Mouse (Mus musculus) colon, adult 2 months (tissue): ENCODE data around the gene Spp1. TPM values are rescaled to one million over a fixed set of nuclear protein-coding genes. Genes with fewer than 3 reads are reported as not detected.

ENCODE experiments used
- polyA plus RNA-seq: library from polyadenylated mRNA; depleted of rRNA; stranded (reverse); fragments of >200 nt; gene quantifications from 2 replicates; pipeline ENCODE4 v1.2.3, GENCODE M21; 2012; rRNA removed

Gene Spp1
- polyA plus RNA-seq: 0.30 and 1.4 TPM in 2 replicates

GRCm38 (mm10) chr5:104434835-104435301 lies at the start of gene Spp1:
Spp1 (plus strand) TSS chr5:104435118.

GRCm38 (mm10) chr5:104458832-104459705 lies 24.2 kb downstream of the Spp1 start, which contains the start of gene Pkd2:
Pkd2 (plus strand) TSS chr5:104459450.

Other genes starting within 250 kb of the Spp1 start
- 0.05 and 0.35 TPM in 2 replicates for gene Dmp1, start 232.5 kb upstream of the Spp1 start, polyA plus RNA-seq
- gene Ibsp, start 135.9 kb upstream of the Spp1 start, polyA plus RNA-seq: not detected in 2 replicates
- not detected in 2 replicates for gene Mepe, start 109.8 kb upstream of the Spp1 start, polyA plus RNA-seq
- gene Pkd2, start 24.3 kb downstream of the Spp1 start, polyA plus RNA-seq: 22.4 and 24.2 TPM in 2 replicates
- gene BC005561, start 73.2 kb downstream of the Spp1 start, polyA plus RNA-seq: 1.1 and 1.2 TPM in 2 replicates